Mouse (Mus musculus) C2C12 (cell line): ENCODE data around the gene Gng7.

ENCODE experiments used
- CTCF ChIP-seq: IDR thresholded peaks from one replicate; pipeline ENCODE4 v1.5.1; 2011; ENCODE audit not compliant: control insufficient read depth, insufficient read depth, insufficient read length
- MAX ChIP-seq: IDR thresholded peaks from one replicate; pipeline ENCODE4 v1.6.1; 2011; ENCODE audit warnings: mild to moderate bottlenecking, control low read depth
- MYOD1 ChIP-seq: IDR thresholded peaks from one replicate; pipeline ENCODE4 v1.6.1; 2011; ENCODE audit warnings: low read depth; ENCODE audit not compliant: control insufficient read depth, insufficient read length
- USF1 ChIP-seq: IDR thresholded peaks from one replicate; pipeline ENCODE4 v1.6.1; 2011; ENCODE audit warnings: low read depth, mild to moderate bottlenecking, control low read depth, moderate library complexity

DNA sequence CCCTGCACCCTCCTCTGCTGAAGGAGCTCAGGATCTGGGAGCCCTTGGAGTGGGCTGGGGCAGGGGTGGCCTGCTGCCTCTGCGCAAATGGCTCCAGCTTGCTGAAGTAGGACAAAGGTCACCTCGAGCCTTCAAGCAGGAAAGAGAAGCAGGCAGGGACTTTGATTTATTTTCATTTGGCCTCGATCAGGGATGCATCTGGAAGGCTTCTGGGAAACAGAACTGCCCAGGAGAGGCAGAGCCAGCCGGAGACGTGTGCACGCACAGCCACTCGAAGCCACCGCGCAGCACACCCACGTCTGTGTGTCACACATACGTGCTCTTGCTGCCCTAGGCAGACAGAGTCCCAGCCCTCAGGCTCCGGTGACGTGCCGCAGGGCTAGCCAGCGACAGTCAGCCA, 43.2 kb downstream of the Gng7 start:
- no peak for TF ChIP-seq CTCF
- no peak for TF ChIP-seq MYOD1
- TF ChIP-seq USF1 = no peak
- no peak for TF ChIP-seq MAX
